Mouse (Mus musculus): ENCODE results near the gene Acpp.

GRCm38 (mm10) chr9:104256085-104256484, 81.5 kb downstream of the Acpp start:
- TF ChIP-seq POLR2A (IDR thresholded peaks at IDR 0.05; ENCODE audit: low read depth, low read length) (no peak), CTCF (IDR thresholded peaks at IDR 0.05; ENCODE audit: extremely low read depth, insufficient read depth, insufficient read length, insufficient replicate concordance) (no peak)
